Mouse (Mus musculus) thymus, adult 18-20 months (tissue): ENCODE results near the gene Ergic3.

Experiments used
- DNase-seq, 2 experiments: peaks; one replicate each; pipeline ENCODE4 v3.0.0; 2022; ENCODE audit warnings: mixed read lengths in 2 of 2

The Ergic3 gene

DNA sequence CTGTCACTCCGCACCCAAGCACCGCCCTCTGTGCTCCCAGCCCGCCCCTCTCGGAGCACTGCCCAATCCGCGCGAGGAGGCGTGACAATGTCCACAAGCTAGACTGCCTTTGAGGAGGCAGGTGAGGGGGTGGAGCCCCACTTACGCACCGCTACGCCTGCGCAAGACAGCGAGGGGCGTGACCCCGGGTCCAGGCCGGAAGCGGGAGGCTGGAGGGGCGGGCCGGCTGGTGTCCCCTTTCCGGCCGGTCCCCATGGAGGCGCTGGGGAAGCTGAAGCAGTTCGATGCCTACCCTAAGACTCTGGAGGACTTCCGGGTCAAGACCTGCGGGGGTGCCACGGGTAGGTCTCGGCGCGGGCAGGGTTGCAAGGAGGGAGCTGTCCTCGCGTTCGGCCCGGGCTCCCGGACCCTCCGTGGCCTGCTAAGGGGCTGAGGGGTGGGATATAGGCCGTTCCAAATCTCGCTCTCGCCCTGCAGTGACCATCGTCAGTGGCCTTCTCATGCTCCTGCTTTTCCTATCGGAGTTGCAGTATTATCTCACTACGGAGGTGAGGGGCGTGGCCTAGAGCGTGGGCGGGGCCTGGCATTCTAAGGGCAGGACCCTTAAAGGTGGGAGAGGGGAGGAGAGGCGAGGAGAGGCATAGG is at the start of gene Ergic3, which contains the start of gene 6430550D23Rik:
Gene Ergic3 (plus strand): TSS at position 158 of the 645 bp plus-strand sequence.
Gene 6430550D23Rik (minus strand): TSS at position 90 of the 645 bp plus-strand sequence.
- DNase-seq = peak; percentile 98

GRCm38 (mm10) chr2:155959981-155960380 is 47.9 kb upstream of the Ergic3 start:
- no peak for DNase-seq

GRCm38 (mm10) chr2:155961862-155962261 is 46.0 kb upstream of the Ergic3 start:
- no peak for DNase-seq

- DNase-seq = no peak
These were observed 44.9 kb upstream of the Ergic3 start for GRCm38 (mm10) chr2:155962991-155963390.

GRCm38 (mm10) chr2:155973348-155973747 is 34.5 kb upstream of the Ergic3 start:
- DNase-seq = no peak

DNA sequence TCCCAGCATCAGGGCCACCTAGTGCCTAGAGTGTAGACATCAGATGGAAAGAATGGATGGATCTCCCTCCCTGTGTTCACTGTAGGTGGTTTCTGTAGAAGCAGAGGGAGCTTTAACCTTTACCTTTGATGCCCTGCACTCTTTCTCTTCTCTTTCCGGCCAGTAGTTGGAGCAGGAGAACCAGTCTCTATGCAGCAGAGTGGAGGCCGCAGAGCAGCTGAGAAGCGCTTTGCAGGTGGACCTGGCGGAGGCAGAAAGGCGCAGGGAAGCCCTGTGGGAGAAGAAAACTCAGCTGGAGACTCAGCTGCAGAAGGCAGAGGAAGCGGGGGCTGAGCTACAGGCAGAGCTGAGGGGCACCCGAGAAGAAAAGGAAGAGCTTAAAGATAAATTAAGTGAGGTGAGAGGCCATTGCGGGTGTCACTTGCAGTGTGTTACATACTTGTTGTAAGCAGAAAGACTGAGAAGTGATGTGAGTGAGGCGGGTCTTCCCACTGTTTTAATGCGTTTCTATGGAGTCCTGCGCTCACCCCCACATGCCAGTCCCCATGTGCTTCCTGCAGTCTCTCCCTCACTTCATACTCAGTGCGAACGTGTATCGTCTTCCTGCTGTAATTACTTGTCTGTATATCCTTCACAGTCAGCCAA is 33.6 kb upstream of the Ergic3 start:
- DNase-seq = peak; percentile 68 to 74

DNA sequence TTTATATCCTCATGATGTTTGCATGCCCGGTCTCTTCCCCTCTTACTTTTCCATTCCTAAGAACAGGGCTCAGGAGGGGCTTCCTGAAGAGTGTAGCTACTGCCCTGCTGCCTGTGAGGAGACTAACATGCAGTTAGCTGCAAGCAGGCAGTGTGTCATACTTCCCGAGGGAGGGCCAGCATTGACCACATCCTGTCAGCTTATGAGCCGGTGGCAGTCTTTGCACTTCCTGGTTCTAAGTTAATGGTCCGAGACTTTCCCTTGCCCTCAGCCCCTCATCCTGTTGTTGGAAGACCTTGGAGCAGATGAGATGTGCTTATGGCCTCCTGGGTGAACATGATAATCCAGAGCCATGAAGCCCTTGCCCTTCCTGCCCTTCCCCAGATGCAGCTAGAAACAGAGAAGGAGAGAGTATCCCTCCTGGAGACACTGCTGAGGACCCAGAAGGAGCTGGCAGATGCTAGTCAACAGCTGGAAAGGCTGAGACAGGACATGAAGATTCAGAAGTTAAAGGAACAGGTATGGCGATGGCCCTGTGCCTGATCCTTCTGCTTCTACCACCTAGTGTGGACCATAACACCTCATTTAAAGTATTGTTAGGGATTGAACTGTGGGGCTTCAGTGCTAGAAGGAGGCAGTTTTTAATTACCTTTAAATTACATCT is 28.4 kb upstream of the Ergic3 start:
- peak; percentile 61 to 72 for DNase-seq

- DNase-seq = peak; percentile 76 to 79
These were observed 22.1 kb upstream of the Ergic3 start for GRCm38 (mm10) chr2:155985776-155986175.

- peak in 1 of 2 experiments; percentile 38 for DNase-seq
These were observed 20.7 kb upstream of the Ergic3 start for GRCm38 (mm10) chr2:155987131-155987530.

GRCm38 (mm10) chr2:155989085-155989484 is 18.8 kb upstream of the Ergic3 start:
- DNase-seq = no peak

DNA sequence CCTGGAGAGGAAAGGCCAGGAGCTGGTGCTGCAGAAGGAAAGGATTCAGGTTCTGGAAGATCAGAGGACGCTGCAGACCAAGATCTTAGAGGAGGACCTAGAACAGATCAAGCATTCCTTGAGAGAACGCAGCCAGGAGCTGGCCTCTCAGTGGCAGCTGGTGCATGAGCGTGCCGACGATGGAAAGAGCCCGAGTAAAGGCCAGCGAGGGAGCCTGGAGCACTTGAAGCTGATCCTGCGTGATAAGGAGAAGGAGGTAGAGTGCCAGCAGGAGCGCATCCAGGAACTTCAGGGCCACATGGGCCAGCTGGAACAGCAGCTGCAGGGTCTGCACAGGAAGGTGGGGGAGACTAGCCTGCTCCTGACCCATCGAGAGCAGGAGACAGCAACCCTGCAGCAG is 16.7 kb upstream of the Ergic3 start:
- DNase-seq = no peak

DNA sequence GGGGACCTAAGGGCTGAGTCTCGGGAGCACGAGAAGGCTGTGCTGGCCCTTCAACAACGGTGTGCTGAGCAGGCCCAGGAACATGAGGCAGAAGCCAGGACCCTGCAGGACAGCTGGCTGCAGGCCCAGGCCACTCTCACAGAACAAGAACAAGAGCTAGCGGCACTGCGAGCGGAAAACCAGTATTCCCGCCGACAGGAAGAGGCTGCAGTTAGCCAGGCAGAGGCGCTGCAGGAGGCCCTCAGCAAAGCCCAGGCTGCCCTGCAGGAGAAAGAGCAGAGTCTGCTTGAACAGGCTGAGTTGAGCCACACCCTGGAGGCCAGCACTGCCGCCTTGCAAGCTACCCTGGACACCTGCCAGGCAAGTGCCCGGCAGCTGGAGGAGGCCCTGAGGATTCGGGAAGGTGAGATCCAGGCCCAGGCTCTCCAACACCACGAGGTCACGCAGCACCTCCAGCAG is 16.0 kb upstream of the Ergic3 start:
- no peak for DNase-seq

GRCm38 (mm10) chr2:156005393-156005792 is 2.5 kb upstream of the Ergic3 start:
- no peak for DNase-seq

DNA sequence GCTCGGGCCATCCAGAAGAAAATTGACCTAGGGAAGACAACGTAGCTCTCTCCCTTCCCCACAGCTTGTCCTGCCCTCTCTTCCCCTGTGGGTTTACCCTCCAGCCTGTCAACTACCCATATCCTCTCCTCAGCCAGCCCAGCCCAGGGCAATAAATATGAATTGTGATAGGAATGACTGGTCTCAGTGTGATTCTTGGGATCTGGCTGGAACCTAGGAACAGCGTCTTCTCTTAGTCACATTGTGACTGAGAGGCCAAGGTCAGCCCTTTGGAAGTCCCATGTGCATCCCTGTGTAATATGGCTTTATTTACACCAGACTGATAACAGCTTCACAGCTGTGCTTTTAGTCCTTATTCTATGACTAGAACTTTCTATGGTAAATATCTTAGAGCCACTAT is 10.3 kb downstream of the Ergic3 start:
- no peak for DNase-seq

- DNase-seq = no peak
These were observed 13.4 kb downstream of the Ergic3 start for GRCm38 (mm10) chr2:156021219-156021618.

- DNase-seq = no peak
These were observed 13.9 kb downstream of the Ergic3 start for GRCm38 (mm10) chr2:156021765-156022164.

GRCm38 (mm10) chr2:156025482-156025881 is 17.6 kb downstream of the Ergic3 start:
- no peak for DNase-seq

- no peak for DNase-seq
These were observed 31.5 kb downstream of the Ergic3 start for GRCm38 (mm10) chr2:156039390-156039789.

- no peak for DNase-seq
These were observed 35.1 kb downstream of the Ergic3 start for GRCm38 (mm10) chr2:156042903-156043302.

- no peak for DNase-seq
These were observed 40.1 kb downstream of the Ergic3 start for GRCm38 (mm10) chr2:156047929-156048328.

DNA sequence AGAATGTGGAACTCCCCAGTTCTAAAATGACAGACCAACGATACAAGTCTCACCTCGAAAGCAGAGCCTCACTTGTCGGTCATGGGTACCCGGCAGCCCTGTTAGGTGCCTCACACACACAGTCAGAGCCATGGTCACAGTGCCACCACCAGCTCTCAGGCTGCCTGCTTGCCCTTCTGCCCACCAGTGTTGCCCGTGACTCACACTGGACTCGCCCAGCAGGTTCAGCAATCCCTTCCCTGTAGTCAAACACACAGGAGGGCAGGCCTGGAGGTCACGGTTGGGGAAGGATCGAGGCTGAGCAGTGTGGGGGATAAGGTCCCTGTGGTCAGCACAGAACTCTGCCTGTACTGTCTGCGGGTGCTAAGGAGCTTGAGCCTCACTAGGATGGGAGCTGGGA is 45.0 kb downstream of the Ergic3 start, which contains the start of gene Fer1l4:
Gene Fer1l4 (minus strand): TSS at position 132 of the 400 bp plus-strand sequence.
- DNase-seq = no peak

DNA sequence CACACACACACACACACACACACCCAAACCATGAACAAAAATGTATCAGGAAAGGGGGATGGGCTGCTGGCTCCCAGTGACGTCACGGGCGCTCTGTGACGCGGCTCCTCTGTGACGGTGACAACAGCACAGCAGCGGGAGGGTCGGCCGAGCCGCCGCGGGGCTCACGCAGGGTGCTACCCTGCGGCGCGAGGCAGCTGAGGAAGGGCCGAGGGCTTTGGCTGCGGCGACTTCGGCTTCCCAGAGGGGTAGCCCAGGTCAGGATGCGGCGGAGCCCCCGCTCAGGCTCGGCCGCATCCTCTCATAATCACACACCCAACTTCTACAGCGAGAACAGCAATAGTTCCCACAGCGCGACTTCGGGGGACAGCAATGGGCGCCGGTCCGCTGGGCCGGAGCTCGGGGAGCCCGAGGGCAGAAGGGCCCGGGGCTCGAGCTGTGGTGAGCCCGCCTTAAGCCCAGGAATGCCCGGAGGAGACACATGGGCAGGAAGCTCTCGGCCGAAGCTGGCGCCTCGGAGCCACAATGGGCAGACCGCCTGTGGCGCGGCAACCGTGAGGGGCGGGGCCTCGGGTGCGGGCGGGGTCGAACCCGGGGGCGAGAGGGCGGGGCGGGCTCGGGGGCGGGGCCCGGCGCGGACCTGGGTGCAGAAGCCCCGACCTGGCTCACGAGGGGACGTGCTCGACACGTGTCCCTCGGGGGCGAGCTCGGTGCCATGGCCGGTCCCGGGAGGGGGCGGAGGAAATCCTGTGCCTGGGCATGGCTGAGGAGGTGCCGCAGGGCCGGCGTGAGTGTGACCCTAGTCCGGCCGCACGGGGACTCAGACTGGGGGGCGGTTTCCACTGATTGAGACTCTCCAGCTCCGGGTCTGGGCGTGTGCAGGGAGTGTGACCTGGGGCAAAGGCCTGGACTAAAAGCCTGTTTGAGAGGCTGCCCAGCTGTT is 57.5 kb downstream of the Ergic3 start, which contains the start of gene Spag4:
Gene Spag4 (plus strand): TSS at position 77 of the 943 bp plus-strand sequence.
- DNase-seq = peak; percentile 56 to 65
